Mouse (Mus musculus) gastrocnemius, postnatal 10 days (tissue): ENCODE results near the gene Sod1. TPM values are rescaled to one million over a fixed set of nuclear protein-coding genes. Genes with fewer than 3 reads are reported as not detected.

Experiments
- DNase-seq: peaks from one replicate; pipeline ENCODE4 v3.0.0; 2021; ENCODE audit warnings: mixed read lengths
- long read RNA-seq, 2 experiments: library from polyadenylated mRNA; stranded (forward); transcript quantifications; one replicate each; pipeline ENCODE4 v2.0.0; 2021
- total RNA-seq, 2 experiments: library from RNA; stranded (reverse); gene quantifications; 2 replicates each; pipeline ENCODE4 v1.2.3; 2021

The Sod1 gene
- 100 to 1,000 TPM; 299 to 300 TPM for total RNA-seq
- long read RNA-seq, experiment 1, transcript Sod1-201 (5 exons, 641 nt): major isoform, 11 of 13 reads
- long read RNA-seq, experiment 1, partial matches to known transcripts: 1 of 13 reads
- long read RNA-seq, experiment 1, other reads (novel, unspliced or antisense): 1 of 13 reads
- long read RNA-seq, experiment 2, transcript Sod1-201 (5 exons, 641 nt): major isoform, 11 of 14 reads
- long read RNA-seq, experiment 2, partial matches to known transcripts: 2 of 14 reads
- long read RNA-seq, experiment 2, other reads (novel, unspliced or antisense): 0 of 14 reads

DNA sequence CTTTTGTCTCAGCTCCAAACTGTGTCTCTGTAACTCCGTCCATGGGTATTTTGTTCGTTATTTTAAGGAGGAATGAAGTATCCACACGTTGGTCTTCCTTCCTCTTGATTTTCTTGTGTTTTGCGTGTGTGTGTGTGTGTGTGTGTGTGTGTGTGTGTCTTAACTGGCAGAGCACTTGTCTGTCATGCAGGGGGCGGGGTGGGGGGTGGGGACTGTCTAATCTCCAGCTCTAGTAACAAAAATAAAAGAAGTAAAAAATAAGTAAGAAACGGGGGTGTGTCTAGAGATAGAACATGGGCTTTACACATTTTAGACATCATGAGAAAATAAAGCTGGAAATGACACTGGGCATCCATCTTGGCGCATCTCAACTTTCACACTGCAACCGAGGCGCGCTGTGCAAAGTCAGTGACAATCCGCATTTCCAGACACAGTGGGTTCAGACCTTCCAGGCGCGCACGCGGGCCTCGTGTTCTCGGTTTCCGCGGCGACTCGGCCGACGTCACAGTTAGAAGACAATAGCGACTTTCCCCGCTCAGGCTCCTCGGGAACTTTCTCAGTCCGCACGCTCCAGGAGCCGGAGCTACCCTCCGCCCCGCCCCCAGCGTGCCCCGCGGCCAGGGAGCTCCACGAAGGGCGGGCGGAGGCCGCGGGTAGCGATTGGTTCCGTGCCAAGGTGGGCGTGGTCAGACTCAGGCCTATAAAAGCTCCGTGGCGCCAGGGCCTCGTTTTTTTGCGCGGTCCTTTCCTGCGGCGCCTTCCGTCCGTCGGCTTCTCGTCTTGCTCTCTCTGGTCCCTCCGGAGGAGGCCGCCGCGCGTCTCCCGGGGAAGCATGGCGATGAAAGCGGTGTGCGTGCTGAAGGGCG lies at the start of gene Sod1:
TSS of gene Sod1 (plus strand) at position 729 of the 866 bp plus-strand sequence.
- peak; percentile 99 for DNase-seq

DNA sequence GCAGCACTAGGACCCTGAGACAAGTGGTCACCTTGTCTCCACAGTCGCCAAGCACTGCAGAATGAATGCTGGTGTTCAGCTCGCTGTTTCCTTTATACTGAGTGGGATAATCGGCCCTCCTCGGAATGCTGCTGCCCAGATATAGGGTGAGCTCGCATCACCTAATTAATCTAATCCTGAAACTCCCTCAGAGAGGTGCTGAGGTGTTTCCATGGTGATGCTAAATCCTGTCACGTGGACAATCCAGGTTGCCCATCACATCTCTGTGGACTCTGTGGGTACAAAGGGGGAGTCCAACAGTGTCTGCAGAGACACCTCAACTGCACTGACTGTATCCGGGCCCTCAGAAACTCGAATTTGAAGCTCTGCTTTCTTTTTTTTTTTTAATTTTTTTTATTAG lies 49.1 kb upstream of the Sod1 start:
- DNase-seq: no peak

DNA sequence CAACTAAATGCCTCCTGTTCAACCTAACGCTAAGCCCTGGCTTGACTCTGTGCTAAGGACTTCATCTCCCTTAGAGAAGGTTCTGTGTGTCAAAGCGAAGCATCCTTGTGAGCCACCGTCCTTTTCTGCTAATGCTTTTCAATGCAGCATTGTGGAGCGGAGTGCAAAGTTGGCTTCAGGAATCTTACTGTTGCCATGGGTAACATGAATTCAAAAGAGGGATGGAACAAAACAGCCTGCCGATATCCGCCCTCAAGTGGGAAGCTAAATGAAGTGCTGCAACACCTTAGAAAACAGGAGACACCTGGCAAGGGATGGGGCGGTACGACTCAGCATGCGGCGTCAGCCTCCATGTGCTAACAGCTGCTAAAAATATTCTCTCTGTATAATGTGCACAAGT lies 44.1 kb upstream of the Sod1 start:
- DNase-seq: no peak

DNA sequence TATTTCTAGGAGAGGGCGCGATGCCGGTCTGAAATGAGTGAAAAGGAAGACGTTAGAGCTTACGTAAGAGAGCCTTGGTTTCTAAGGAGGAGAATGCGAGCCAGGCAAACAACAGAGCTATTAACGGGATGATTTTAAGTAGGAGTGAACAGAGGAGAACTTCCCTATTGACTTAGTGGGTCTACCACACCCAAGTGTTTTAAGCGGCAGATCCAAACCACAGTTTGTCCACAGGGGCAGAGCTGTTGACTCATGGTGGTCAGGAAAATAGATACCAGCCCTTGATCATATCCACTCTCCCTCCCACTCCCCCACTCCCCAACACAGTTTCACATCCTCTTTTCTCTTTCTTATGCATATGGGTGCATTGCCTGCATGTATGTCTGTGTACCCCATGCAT lies 43.1 kb upstream of the Sod1 start:
- no peak for DNase-seq

DNA sequence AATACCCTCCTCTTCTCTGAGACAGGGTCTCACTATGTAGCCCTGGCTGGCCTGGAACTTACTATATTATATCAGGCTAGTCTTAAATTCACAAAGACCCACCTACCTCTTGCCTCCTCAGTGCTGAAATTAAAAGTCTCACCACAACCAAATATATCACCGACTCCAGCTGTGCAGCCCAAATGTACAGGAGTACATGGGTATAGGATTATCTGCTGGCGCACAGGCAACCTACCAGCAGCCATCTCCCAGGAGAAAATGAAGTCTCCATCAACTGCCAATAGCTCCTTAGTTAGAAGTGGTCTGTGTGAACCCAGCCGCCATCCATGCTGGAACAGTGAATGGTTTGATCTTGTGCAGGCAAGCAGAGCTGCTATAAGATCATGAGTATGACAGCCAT lies 42.1 kb upstream of the Sod1 start:
- DNase-seq: no peak

DNA sequence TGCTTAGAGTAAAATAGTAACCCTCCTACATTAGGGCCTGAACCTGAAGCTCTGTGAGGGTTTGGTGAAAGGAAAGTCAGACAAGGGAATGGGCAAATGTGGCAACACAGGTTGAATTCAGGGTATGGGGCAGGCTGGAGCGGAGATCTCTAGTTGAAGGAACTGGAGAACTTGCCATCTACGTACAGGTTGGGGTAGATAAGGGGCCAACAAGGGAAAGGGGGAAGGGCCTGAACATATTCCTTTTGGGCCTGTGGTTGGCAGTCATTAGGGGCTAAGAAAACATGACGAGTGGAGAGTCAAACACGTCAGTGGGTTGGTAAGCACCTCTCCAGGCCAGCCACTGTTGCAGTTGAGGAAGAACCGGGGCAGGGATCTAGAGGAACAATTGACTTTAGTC lies 40.7 kb upstream of the Sod1 start:
- DNase-seq: no peak

DNA sequence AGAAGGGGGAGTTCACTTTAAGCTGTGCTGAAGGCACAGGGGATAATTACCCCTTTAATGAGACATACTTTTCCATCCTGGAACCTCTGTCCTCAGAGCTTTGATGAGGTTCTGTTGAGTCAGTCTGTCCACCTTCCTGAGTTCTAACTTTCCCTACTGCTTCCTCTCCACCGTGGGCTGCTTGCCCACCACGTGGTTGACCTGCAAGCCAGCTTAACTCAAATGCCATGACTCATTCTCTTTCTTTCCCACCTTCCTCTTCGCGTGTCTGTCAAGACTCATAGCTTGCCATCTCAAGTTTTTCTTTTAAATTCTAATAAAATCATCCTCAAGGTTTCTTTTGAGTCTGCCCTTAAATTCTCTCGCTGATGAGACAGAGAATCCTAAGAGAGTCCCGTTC lies 39.6 kb upstream of the Sod1 start:
- no peak for DNase-seq

DNA sequence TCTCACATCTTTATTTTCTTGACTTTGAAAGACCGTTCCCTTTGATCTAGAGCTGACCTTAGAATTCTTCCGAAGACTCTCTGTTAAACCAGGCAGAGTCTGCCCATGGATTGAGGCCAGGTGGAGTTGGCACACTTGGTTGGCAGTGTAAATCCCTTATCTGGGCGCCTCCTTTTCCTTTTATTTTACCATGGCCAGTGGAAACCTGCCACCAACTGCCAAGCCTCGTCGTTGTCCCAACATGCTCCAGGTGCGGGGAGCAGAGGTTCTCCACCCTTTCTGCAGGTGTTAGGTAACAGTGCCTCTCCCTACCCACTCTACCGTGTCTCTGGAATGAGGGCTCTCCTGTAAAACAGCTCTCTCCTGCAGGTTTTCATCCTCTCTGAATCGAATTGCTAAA lies 38.9 kb upstream of the Sod1 start:
- DNase-seq: no peak

DNA sequence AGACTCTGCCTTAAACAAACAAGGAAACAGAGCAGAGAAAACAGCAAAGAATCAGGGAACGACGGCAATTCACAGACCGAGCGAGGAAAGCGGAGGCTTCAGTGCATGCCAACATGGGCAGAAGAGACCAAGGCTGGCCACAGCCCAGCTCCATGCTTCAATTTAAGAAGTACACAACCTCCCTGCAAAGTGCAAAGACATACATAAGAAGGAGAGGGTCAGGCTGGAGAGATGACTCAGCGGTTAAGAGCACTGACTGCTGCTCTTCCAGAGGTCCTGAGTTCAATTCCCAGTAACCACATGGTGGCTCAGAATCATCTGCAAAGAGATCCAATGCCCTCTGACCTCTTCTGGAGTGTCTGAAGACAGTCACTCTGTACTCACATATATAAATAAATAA lies 36.4 kb upstream of the Sod1 start:
- no peak for DNase-seq

DNA sequence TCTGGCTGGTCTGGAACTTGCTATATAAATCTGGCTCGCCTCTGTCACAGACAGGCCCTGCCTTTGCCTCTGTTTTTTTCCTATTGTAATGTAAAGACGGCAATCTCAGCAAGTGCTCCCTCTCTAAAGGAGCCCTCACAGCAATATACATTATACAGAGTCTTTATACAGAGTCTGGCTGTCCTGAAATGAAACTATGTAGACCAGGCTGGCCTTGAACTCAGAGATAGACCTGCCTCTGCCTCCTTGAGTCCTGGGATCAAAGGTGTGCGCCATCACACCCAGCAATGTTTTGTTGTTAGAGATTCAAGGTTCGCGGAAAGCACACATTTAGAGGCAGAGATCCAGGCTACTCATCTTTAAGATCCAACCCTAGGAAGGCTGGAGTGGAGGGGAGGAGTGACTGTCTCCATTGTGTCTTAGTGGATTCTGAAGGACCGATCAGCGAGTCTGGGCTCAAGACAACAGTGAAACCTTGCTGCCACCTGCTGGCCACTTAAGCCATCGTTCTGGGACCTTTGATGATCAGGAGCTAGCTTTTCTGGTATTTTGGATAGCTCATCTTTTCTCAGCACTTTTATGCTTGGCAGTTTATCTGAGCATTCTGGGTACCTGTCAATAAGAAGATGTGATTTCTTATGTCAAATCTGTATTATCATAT lies 34.5 kb upstream of the Sod1 start:
- DNase-seq: peak; percentile 77

DNA sequence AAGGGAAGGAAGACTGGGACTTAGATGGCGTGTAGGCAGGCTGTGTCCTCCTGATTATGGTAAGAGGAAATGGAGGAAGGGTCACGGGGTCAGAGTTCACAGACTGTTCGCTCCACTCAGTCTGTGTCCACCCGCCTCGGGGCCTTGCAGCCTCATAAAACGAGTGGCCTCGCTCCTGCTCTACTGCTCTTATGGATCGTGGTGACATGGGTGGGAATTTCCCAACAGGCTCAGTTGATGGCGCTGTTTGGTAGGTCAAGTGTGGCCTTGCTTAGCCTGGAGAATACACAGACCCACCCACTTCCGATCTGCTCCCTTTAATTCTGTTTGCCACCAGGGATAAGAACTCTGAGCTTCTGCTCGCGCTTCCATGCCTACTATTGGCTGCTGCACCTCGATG lies 33.1 kb upstream of the Sod1 start:
- DNase-seq: peak; percentile 17

DNA sequence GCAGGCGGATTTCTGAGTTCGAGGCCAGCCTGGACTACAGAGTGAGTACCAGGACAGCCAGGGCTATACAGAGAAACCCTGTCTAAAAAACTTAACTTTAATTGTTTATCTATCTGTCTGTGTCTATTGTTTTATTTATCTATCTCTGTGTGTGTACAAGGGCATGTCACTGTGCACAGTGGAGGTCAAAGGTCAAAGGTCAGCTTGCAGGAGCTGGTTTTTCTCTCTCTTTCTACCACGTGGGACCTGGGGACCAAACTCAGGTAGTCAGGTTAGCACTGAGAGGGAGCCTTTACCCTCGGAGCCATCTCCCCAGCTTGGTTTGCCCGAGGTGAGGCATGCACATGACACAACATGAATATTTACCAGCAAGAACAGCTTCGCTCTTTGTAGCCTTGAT lies 29.3 kb upstream of the Sod1 start:
- no peak for DNase-seq

DNA sequence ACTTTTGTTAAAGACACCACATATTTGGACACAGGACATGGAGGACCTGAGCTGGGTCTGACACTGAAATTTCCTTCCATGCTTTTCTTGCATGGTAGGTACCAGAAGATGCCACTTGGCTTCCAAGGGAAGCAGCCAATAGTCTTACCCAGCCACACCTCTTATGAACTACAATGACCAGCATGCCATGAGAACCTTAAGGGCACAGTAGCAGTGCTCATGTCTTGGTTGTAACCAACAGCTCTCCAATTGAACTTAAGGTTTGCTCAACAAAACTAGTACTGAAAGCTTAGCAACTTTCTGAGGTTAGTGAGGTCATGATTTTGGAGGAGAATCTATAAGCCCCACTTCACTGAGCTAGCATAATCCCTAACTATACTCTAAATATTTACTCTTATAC lies 26.8 kb upstream of the Sod1 start:
- DNase-seq: no peak

DNA sequence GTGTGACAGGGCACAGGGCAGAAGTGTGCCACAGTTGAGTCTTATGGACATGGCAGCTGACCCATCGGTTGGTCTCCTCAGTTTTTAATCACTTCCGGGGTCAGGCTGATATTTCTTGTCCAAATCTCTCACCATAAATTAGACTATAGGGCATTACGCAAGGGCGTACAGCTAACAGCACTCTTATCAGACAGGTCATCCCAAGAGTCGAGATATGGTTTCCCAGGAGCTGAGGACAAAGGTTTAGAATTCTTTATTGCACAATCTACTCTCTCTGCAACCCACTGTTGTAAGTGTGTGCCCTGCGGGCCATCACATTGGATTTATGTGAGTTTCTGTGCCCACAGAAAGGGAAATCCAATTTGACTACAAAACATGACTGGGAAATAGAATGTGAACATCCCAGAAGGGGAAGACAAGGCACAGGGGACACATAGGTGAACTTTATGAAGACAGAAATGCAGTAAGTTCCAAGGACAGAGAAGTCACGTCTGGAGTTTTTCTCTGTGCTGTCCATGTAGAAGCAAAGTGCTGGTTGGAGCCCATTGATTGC lies 23.8 kb upstream of the Sod1 start:
- no peak for DNase-seq

DNA sequence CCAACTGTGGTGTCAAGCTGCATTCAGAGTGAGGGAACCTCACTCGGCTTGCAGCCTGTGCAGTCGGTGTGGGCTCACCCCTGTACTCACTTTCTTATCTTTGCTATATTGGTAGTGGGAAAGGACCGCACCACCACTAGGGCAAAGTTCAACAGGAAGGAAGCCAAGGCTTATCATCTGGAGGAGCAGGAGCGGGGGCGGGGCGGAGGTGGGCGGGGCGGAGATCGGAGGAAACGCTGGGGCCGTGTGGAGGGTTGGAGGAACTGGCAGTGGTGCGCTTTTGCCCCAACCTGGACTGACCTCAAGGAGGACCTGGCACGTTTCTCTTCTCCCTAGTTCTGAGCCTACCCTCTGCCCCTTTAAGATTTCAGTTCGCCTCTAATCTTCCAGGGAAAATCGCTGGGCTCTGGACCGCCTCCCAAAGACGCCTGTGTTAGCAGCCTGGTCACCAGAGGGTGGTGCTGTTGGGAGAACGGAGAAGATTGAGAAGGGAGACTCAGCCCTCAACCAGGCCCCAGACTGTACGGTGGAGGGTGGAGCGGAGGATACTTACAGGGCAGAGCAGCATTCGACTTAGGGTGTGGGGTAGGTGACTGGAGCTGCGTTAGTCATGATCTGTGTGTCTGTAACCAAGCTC lies 23.1 kb upstream of the Sod1 start:
- DNase-seq: peak; percentile 73

DNA sequence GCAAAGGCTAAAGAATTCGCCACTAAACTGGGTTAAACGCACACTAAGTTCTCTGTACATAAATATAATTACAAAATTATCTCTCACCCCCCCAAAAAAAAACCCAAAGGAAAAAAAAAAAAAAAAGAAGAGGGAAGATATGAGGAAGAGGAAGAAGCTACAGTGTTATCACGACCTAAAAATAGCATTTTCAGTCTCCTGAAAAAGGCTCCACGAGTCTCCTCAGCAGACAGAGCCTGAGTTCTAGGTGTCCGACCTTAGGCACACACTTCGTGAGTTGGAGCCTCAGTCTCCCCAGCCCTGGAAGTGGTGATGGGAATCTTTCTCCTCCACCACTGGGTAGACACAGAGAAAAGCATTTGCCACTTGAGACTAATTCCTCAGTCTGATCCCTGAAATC lies 21.9 kb upstream of the Sod1 start:
- no peak for DNase-seq

DNA sequence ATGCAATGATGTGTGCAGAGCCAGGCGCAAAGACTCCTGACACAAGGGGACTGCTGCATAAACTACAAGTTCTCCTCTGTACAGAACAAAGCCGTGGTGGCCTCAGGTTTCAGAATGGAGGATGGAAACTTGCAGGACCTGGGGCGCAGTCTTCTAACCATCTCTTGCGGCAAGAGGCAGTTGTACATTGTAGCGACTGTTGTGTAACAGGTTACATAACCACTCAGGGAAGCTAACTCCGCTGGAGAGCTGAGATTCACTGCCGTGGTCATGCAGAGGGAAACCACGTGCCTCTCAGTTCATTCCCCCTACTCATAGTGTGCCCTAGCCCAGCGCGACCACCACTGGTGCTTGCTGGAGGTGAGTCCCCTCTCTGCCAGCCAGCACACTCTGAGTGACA lies 21.4 kb upstream of the Sod1 start:
- no peak for DNase-seq

DNA sequence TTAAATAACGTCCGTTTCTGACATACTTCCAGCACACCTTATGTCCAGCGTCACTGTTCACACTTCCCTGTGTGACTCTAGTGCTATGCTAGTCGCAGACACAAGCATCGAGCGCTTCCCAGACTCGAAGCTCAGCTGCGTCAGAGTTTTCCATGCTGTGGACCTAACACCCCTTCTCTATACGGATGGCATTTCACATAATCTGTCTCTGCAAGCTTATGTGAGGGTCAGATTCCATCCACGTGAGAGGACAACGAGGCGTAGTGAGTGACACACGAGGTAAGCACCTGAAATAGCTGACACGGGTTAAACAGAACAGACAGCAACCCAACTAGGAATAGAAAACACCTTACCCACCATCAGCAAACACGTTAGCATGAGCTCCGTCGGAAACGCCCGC lies 18.4 kb upstream of the Sod1 start:
- no peak for DNase-seq

DNA sequence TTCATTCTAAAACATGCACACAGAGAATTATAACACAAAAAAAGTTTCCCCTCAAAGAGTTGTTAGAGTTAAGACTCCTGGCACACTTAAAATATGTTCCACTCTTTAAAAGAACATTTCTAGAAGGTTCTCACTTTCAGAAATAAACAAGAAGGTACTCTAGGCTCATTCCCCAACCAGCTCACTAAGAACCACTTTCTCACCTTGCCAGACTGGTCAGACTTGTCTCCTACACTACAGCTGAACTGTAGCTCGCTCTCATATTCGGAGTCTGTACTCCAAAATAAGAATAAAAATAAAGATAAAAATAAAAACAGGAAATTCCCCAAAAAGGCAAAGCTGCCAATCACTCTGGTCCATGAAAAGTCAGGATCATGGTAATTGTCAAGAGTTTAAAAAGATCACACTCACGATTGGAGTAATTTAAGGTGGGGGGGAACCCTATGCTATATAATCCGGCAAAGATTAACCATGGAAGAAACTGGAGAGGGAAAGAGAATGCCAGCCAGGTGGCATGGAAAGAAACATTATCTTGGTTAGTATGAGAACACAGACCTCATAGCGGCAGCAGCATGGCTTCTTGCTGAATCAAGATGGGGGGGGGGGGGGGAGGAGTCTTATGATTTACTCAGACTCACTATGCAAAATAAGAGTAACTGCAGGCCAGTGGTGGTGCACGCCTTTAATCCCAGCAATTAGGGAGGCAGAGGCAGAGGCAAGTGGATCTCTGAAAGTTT lies 17.2 kb upstream of the Sod1 start:
- DNase-seq: no peak

DNA sequence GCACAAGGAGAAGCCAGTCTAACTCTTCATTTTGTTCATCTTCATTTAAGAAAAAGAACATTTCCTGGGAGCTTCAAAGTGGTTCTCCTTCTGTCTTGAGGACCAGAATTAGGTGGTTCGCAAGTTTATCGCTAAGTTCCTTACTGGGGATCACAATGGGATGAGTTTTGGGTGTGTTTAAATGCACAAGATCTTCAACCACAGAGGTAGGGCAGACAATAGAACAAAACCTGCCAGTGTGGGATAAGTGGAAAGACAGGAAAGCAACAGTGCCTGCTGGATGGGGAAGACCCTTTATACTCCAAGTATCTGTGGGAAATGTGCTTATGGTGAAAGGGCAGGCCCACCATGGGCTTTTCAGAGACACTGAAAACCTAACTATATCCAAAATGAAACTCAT lies 15.7 kb upstream of the Sod1 start:
- no peak for DNase-seq

DNA sequence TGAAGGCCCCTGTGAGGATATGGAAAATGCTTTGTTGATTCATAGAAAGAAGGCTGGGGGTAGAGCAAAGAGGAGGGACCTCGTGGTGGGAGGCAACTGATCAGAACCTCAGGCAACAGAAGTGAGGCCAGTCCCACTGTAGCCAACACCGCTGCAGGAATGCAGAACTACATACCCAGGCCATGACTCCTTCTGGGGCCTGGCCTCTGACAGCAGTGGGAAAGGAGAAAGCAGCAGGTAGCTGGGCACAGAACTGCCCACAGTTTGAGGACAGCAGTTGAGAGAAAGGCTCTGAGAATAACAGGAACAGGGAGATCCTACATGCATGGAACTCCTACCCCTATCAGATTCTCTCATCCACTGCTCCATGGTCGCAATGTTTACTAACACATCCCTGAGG lies 11.6 kb upstream of the Sod1 start:
- DNase-seq: no peak

DNA sequence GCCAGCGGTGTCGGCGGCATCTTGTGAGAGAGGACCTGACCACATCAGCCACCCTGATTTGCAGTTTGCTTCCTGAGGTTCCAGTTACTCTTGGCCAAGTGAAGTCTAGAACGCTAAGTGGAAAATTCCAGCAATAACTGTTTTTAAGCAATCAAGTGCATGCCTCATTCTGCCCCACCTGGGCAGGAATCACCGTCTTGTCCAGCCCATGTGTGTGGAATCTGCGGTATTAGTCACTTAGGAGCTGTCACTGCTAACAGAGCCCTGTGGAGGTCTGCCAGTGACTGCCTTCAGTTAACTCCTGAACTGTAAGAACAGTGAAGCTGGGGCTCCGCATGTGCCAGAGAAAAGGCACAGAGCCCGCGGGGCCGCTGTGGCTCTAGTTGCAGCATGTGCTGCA lies 9.8 kb upstream of the Sod1 start:
- no peak for DNase-seq
